Mouse (Mus musculus) urinary bladder, adult 2 months (tissue): ENCODE data around the gene Sdc1. TPM values are rescaled to one million over a fixed set of nuclear protein-coding genes. Genes with fewer than 3 reads are reported as not detected.

Experiments used
- DNase-seq: peaks from one replicate; pipeline ENCODE4 v3.0.0; 2022; ENCODE audit warnings: low spot score
- polyA plus RNA-seq: library from polyadenylated mRNA; depleted of rRNA; stranded (reverse); fragments of >200 nt; gene quantifications from 2 replicates; pipeline ENCODE4 v1.2.3, GENCODE M21; 2012; rRNA removed

The Sdc1 gene
- polyA plus RNA-seq, 1 experiment = 231 TPM

DNA sequence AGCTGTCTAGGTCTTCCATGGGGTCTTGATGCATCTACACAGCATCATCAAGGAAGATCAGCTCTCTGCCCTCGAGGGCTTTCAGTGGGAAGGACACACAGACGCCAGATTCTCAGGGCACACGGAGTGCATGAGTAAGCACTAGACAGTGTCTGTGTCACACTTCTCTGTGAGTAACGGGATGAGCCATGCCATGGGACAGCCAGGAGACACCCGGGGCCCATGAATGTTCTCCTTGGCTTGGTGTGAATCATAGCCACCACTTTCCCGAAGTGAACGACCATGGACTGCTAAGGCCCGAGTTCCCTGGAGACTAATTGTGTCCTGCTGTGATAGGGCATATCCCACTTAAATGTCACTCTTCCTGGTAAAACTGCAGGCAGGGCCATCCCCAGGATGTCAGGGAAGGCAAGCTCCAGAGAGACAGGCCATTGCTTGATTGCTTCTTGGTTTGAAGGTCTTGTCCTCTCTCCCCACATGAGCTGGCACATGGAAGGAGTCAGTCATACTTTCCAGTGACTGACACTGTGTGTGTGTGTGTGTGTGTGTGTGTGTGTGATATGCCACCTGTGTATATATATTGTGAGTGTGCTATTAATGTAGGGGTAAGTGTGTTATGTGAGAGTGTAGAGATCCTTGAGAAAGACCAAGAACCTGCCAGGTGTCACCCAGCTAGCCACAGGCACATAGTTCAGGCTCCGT lies 56.0 kb downstream of the Sdc1 start:
- DNase-seq = no peak

DNA sequence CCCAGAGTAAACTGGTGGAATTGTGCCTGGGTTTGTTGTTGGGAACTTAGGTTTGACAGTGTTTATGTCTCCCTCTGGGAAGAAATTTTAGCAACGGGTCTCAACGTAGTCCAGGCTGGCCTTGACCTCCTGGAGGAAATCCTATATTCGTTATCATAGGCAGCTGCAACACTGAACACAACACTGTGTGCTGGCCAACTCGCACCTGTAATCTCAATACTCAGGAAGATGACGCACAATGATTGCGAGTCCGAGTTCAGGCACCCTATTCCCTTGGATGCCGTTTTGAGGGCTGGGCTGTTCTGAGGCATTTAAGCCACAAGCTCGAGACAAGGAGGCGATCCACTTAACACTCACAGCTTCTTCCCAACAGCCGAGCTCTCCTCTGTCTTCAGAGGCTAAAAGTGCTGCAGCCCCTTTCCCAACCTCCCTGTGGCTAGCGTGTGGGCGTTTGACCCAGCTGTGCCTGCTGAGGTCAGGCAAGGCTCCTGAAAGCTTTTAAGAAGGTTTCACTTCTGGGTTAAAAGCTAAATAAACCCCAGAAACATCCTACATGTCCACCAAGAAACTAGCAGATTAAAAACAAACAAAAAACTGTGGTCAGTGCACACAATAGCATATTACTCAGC lies 58.0 kb downstream of the Sdc1 start:
- DNase-seq = no peak

DNA sequence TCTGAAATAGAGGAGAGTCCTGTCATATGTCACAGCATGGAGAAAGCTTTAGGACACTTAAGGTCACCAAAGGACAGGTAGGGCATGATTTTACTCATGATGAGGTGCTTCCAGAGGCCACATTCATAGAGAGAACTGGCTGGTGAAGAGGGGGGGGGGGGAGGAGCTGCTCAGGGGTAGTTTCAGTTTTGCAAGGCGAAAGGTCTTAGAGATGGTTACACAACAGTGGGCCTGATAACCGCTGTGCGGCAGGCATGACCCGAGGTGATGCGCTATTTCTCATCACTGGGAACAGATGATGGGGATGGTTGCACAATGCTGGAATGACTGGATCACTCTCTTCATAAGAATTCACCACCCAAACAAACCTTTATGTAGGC lies 58.5 kb downstream of the Sdc1 start:
- DNase-seq = no peak

DNA sequence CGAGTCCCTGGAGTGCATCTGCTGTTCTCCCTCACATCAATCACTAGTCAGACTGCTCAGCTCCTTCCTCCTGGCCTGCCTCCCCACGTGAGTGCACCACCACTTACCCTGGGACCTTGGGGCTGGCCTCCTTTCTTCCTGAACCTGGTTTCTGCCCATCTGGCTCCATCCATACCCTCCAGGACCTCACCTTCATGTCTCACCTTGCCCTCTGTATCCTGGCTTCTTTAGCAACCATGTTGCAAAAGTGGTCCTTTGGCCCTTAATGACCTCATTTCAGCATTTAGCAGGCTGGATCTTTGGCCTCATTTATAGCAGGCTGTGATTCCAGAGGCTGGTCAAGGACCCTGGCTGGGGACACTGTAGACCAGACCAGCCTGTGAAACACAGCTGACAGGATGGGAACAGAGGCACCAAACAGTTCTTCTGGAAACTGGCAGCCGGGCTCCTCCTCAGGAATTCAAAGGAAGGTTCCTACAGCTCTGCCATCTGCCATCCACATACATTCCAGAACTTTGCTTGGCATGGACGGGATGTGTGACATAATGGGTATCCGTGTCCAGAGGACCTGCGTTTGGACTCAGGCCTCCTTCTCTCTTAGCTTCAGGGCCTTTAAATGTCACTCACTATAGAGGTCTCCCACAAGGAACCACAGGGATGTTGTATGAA lies 60.0 kb downstream of the Sdc1 start:
- DNase-seq = no peak

DNA sequence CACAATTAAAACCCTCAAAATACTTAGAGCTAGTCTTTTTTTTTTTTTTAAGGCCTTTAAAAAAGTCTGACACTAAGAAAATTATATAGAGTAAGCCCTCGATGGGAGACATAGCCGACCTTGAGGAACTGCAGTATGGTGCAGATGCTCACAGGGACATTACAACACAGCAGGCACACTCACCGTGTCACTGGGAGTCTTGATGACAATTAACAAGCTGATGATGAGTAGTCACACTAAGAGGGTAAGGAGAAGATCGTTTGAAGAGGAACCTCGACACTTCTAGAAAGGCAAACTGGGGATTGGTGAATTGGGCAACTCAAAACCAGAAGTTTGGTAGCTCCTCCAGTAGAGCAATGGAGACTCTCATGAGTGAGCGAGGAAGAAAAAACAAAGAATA lies 60.6 kb downstream of the Sdc1 start:
- DNase-seq = no peak

DNA sequence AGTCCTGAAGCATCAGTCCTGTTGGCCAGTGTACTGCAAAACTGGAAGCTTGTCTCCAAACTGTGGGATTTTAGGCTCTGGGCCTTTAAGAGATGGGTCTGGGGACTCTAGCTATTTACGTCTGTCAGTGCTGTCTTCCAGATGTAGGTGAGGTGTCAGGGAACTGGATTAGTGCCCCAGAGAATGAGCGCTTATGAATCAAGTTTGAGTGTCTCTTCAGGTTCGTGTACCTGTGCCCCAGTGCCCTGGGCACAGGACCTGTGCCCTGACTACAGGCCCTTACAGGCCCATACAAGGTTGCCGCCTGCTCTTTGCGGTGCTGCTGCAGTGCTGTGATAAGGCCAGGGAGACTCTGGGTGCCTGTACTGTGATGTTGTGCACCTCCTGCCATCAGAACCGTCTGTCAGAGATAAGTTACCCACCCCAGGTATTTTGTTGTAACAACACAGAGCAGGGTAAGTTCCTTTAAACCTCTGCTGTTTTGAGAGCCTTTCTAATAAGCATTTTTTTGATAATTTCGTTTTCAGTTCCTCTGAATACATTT lies 69.7 kb downstream of the Sdc1 start:
- no peak for DNase-seq

DNA sequence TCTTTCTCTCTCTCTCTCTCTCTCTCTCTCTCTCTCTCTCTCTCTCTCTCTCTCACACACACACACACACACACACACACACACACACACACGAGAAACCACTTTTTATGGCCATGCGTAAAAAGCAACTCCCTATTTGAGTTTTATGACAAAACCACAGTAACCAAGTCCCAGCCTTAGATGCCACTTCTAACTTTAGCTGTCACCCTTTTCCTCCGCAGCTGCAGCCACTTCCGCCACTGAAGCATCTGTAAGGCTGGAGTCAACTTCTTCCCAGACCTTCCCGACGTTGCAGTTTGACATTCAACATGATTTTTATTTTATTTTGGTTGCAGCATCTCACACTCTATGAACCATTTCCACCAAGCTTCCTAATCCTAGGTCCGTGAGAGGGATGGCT lies 71.6 kb downstream of the Sdc1 start:
- no peak for DNase-seq

Other genes starting within 250 kb of the Sdc1 start
- gene Slc7a15, start 172.3 kb upstream of the Sdc1 start, polyA plus RNA-seq = not detected in 2 replicates
- 56.5 and 59.3 TPM in 2 replicates for gene Pum2, start 97.2 kb upstream of the Sdc1 start, polyA plus RNA-seq
- gene Laptm4a, start 150.3 kb downstream of the Sdc1 start, polyA plus RNA-seq = 786 and 857 TPM in 2 replicates
- gene Matn3, start 176.6 kb downstream of the Sdc1 start, polyA plus RNA-seq = 0.01 TPM in 1 of 2 replicates, not detected in the other
- gene Wdr35, start 202.6 kb downstream of the Sdc1 start, polyA plus RNA-seq = 10.5 and 12.2 TPM in 2 replicates